Mouse (Mus musculus): ENCODE data around the gene Arhgef38. TPM values are rescaled to one million over a fixed set of nuclear protein-coding genes. Genes with fewer than 3 reads are reported as not detected.

Gene Arhgef38
- total RNA-seq, 1 experiment from 2014 or later, result not detected

DNA sequence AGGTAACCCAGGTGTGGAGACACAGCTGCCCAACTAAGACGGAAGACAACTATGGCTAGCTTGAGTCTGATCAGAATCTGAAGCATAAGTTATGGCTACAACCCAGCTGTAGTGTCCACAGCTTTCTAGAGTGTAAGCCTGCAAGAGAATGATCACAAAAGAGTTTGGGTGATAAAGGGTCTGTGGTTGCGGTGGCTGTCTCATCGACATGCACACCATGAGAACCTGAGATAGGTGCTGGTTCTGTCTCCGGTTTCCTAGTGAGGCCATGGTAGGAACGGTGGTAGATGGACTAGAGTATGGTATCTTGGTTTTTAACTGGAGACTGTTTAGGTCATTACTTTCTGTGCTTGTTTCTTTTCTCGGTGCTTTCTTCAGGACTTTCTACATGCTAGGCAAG is 136.8 kb downstream of the Arhgef38 start:
- no peak for ATAC-seq (replicated peaks; ENCODE audit: low read depth, poor library complexity, severe bottlenecking)

DNA sequence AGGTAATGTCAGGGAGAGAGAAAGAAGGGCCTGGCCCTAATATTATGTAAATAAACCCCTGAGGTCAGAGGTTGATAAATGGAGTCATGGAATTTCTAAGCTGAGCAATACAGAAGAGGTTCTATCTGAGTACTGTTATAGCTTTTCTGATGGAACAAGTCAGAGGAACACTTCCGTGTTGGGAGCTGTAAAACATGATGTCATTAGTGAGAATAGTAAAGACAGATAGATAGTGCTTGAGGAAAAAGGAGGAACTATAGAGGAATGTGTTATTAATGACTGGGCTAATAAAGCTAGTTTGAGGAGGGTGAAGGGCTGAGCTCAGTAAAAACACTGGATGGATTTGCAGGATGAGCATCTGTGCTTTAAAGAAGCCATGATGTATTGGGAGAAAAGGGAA is 140.4 kb downstream of the Arhgef38 start:
- ATAC-seq (replicated peaks; ENCODE audit: low read depth, poor library complexity, severe bottlenecking), result no peak

DNA sequence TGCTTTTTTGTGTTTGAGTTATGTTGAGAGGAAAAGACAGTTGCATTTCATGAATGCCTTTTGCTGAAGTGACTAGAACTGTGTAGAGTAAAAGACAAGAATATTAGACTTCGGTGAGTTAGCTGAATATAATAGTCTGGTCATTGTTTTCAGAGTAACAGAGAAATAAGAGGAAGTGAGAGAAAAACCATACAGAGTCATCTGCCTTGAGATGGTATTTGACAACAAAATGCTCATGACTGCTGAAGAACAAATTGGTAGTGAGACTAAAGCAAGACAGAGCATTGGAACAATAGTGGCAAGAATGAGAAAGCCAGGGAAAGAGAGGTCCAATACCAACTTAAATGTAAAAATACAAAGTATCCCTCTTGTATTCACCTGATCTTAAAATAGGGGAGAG is 141.8 kb downstream of the Arhgef38 start:
- peak; percentile 20 for ATAC-seq (replicated peaks; ENCODE audit: low read depth, poor library complexity, severe bottlenecking)

DNA sequence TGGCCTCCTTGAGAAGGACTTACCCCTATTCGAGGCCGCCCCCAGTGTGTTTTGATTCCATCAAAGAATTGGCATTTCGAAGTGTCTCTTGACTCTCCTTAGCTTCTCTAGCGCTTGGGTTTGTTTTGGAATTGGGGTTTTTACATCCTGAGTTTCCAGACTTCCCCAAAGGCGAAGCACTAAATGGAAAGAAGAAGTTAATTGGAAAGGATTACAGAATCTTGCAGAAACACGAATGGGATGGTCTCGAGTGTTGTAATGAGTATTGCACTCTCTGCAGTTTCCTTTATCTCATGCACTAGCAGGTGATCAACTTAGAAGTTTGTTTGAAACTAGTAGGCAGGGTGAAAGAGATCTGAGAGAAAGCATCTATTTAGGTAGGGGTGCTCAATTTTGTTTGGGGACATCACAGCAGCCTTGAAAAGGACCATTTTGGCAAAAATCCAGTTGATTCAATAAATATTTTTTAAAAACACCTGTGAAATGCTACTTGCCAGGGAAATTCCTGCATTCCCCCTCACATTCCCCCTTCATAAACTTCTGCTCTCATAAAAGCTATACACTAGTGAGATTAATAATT is 142.4 kb downstream of the Arhgef38 start:
- peak; percentile 2 for ATAC-seq (replicated peaks; ENCODE audit: low read depth, poor library complexity, severe bottlenecking)

DNA sequence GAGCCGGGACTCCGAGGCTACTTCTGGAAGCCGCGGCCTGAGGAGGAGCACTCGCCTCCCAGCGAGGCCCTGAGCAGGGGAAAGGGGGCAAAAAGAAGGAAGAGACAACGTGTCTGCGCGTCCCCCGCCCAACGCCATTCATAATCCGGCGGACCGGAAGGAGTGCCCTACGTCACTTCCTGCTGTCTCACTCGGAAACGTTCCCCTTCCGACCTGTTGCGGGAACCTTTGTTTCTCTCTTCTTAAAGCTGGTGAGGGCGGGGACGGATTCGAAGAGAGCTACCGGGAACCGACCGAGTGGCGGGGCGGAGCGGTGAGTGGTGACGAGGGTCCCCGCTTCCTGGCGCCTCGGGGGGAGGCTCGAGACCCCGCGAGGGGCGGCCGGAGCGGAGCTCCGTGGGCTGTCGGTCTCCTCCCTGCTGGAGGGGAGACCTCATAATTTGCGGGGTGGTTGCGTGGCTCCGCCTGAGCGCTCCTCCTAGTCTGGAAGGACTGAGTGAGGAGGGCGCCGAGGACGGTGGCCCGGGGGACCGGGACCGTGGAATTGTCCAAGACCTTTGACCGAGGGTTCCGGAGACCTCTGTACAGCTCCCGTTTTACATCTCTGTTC is 143.0 kb downstream of the Arhgef38 start, which contains the start of the genes Ints12 and Gstcd:
Ints12 (plus strand) TSS at position 177 of the 610 bp plus-strand sequence.
Gstcd (minus strand) TSS at position 370 of the 610 bp plus-strand sequence.
- ATAC-seq (replicated peaks; ENCODE audit: low read depth, poor library complexity, severe bottlenecking), result peak; percentile 82

DNA sequence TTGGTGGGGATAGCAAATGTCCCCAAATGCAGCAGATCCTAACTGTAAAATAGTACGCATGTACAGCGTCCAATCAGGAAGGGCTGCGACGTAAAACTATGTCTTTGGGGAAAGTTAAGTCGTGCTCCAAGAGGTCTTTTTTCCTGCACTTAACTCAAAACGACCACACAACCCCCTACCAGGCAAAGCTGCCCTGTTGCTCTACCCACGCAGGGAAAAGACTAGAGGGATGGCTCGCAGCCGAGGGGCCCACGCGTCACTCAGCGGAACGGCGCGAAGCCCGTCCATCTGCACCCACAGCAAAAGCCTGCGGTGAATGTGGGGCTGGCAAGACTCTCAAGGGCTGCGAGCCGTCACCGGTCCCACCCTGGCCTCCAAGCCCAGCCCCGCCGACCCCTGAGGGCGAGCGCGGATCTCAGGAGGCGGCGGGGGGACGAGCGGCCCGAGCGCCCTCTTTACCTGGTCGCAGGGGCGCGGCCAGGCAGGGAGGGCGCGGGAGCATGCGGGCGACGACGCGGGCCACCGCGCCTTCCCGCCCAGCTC is 143.6 kb downstream of the Arhgef38 start:
- peak; percentile 37 for ATAC-seq (replicated peaks; ENCODE audit: low read depth, poor library complexity, severe bottlenecking)

DNA sequence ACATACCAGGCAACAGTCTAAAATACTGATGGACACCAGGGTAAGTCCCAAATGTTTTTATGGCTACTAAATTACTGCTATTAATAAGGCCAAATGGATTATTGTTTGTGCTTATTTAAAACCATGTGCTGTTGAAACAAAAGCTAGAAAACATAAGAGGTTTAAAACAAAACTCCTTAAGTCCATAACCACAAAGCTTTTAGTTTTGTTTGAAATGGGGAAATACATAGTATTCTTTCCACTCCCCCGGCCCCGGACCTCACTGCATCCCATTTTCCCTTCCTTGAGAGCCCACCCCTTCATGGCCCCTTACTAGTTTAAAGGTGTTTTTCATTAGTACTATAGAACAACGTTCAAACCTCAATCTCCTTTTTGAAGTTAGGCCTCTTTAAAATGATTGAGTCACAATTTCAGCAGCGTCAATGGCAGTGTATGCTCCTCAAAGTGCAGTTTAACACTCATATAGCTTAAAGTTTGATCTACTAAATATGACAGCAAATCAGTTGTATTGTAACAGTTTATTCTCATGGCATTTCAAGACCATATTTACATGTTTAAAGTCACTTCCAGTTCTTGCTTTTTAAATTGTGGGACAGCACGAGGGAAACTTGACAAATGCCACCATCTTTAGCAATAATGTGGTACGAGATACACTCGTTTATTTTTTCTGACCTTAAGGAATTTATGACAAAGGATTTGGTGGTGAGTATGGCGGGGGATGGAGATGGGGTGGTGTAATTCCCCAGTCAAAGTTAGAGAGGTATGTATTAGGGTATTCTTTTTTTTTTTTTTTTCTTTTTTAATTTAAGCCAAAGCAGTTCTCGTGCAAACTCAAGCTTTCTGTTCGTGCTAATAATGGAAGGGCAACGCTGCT is 144.3 kb downstream of the Arhgef38 start:
- no peak for ATAC-seq (replicated peaks; ENCODE audit: low read depth, poor library complexity, severe bottlenecking)

DNA sequence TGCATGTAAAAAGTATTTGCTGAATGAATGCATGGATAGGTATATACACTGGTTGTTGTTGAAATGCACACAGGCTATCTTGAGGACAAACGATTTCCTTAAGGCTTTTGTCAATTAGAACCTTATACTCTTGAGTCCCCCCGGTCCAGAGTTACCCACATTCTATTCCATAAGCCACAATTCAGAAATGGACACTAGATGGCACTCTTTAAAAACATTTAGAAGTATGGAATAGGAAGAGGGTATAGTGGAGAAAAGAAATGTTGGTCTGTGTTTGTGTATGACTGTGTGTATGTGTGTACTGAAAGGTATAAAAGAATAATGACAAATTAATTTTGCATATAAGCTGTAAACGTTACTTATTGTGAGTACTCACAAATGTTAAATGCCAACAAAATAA is 148.9 kb downstream of the Arhgef38 start:
- peak; percentile 91 for ATAC-seq (replicated peaks; ENCODE audit: low read depth, poor library complexity, severe bottlenecking)

DNA sequence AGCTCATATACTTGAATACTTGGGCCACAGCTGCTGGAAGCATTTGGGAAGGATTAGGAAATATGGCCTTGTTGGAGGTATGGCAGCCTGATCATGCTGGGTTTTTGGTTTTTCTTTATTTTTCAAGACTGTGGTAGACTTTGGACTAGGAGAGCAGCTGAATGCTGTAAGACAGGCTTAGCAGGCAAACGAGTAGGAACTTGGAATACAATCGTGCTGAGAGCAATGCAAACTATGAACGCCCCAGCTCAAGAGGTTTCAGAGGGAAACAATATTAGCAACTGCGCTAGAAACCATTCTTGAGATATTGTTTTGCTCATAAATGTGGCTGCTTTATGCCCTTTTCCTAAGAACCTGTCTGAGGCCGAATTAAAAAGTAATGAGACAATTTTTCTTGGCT is 152.0 kb downstream of the Arhgef38 start:
- ATAC-seq (replicated peaks; ENCODE audit: low read depth, poor library complexity, severe bottlenecking), result no peak

DNA sequence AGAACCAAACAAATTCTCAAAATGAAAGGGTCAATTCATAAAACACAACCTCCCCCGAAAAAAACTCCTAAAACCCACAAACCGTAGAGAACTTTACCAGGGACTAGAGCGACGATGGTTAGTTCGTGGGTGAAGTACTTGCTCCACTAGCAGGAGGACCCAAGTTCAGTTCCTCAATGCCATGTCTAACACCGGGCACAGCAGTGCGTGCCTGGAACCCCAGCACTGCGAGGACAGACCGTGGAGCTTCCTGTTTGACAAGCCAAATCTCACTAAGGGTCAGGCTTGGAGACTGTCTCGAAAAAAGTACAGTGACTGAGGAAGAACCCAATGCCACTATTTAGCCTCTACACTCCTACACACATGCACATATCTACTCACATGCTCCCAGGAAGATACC is 159.2 kb downstream of the Arhgef38 start:
- peak; percentile 56; the same call in 1 of the 2 replicates for ATAC-seq (replicated peaks; ENCODE audit: low read depth, poor library complexity, severe bottlenecking)

Other genes with a start within 250 kb of the Arhgef38 start
- gene Ints12, start 143.1 kb downstream of the Arhgef38 start, total RNA-seq (2017), result 14.4 and 14.8 TPM in 2 replicates
- 19.1 and 21.4 TPM in 2 replicates for gene Gstcd, start 142.9 kb downstream of the Arhgef38 start, total RNA-seq (2017)
- gene Ppa2, start 75.2 kb upstream of the Arhgef38 start, total RNA-seq (2017), result 92.0 and 122 TPM in 2 replicates